Mouse (Mus musculus): ENCODE results near the gene Cd37.

DNA sequence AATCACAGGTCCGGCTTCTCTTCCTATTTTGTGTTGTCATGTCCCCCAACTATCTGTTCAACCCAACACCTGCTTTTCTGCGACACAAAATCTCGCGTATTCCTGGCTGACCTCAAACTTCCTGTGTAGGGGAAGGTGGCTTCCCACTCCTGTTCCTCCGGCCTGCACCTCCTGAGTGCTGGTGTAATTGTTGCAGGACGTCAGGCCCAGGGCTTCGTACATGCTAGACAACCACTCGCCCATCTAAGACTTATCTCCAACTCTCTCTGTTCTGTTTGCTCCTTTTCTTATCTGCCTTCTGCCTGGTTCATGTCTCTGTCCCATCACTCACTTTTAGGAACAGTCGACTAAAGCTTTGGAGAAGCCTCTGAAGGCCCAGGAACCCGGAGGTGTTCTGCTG is 27.8 kb downstream of the Cd37 start:
- TF ChIP-seq CTCF (IDR thresholded peaks at IDR 0.05; ENCODE audit: insufficient read depth, low read length) (no peak), POLR2A (IDR thresholded peaks at IDR 0.05; ENCODE audit: borderline replicate concordance, extremely low read depth, low read depth, low read length) (no peak)
